Mouse (Mus musculus) lung, postnatal 0 days (tissue): ENCODE results near the gene 4930595D18Rik. TPM values are rescaled to one million over a fixed set of nuclear protein-coding genes. Genes with fewer than 3 reads are reported as not detected.

ENCODE experiments used
- ATAC-seq: fragments of 200-750 bp; cut with Nextera tagmentation; 2 replicates; pipeline ENCODE4 v1.8.0; 2017; ENCODE audit warnings: moderate library complexity
- DNase-seq: peaks from one replicate; pipeline ENCODE4 v3.0.0-alpha.2; 2016; ENCODE audit warnings: low spot score
- H3K27ac ChIP-seq: fragments of 300-500 bp; sonication (generic); 2 replicates; pipeline ENCODE4 v1.5.1; 2014; ENCODE audit warnings: antibody characterized with exemption, mild to moderate bottlenecking, low read length, mixed read lengths
- H3K27me3 ChIP-seq: fragments of 300-500 bp; sonication (generic); replicated peaks from 2 replicates; pipeline ENCODE4 v1.6.1; 2014; ENCODE audit warnings: low read length, mixed read lengths; ENCODE audit not compliant: insufficient read depth
- H3K36me3 ChIP-seq: fragments of 300-500 bp; sonication (generic); 2 replicates; pipeline ENCODE4 v1.6.1; 2014; ENCODE audit warnings: low read length, mixed read lengths; ENCODE audit not compliant: insufficient read depth
- H3K4me1 ChIP-seq: fragments of 300-500 bp; sonication (generic); 2 replicates; pipeline ENCODE4 v1.6.1; 2014; ENCODE audit warnings: antibody characterized with exemption, low read depth, low read length, mixed read lengths; ENCODE audit not compliant: insufficient read depth
- H3K4me2 ChIP-seq: fragments of 300-500 bp; sonication (generic); replicated peaks from 2 replicates; pipeline ENCODE4 v1.6.1; 2014; ENCODE audit warnings: low read depth, mild to moderate bottlenecking, low read length, moderate library complexity, mixed read lengths
- H3K4me3 ChIP-seq: fragments of 300-500 bp; sonication (generic); 2 replicates; pipeline ENCODE4 v1.5.1; 2014; ENCODE audit warnings: low read depth, low read length
- H3K9ac ChIP-seq: fragments of 300-500 bp; sonication (generic); replicated peaks from 2 replicates; pipeline ENCODE4 v1.6.1; 2014; ENCODE audit warnings: low read depth, mild to moderate bottlenecking
- H3K9me3 ChIP-seq: fragments of 300-500 bp; sonication (generic); 2 replicates; pipeline ENCODE4 v1.6.1; 2016; ENCODE audit warnings: low read length, mixed read lengths
- CTCF ChIP-seq: IDR thresholded peaks from 2 replicates; pipeline ENCODE4 v1.5.1; 2016; ENCODE audit warnings: antibody characterized with exemption, mild to moderate bottlenecking
- EP300 ChIP-seq: IDR thresholded peaks from 2 replicates; pipeline ENCODE4 v1.6.1; 2016; ENCODE audit warnings: antibody characterized with exemption, mild to moderate bottlenecking, control low read depth
- WGBS: fragments of 180-500 bp; shearing (Covaris S2); extraction: QIAGEN DNeasy Blood & Tissue Kit; methylation state at CpG from one replicate; pipeline ENCODE4 v1.1.7; 2014; 5-methylcytosine and 5-hydroxymethylcytosine counted together
- polyA plus RNA-seq: library from polyadenylated mRNA; unstranded; fragments of >200 nt; fragmentation: Nextera tagmentation; extraction: Ambion mirVana; gene quantifications from 2 replicates; pipeline ENCODE4 v1.2.1, GENCODE M21; 2015

4930595D18Rik gene
- polyA plus RNA-seq, 1 experiment from 2014 or later: not detected

- 9% methylated on average over 16 of the region's 16 CpGs for WGBS
- no peak overlapping the region for H3K9ac ChIP-seq
- no peak for TF ChIP-seq CTCF
- no peak for TF ChIP-seq EP300
- DNase-seq (peak; percentile 69), ATAC-seq (no peak)
- no peaks in the 10 kb centered on the region for H3K9me3 ChIP-seq
- peaks cover 5% of the 10 kb centered on the region; the same call in 1 of the 2 replicates for H3K4me1 ChIP-seq
- H3K4me3 ChIP-seq: no peak overlapping the region
- H3K36me3 ChIP-seq: no peaks in the 10 kb centered on the region
- H3K4me2 ChIP-seq: peak overlapping the region; percentile 40
- H3K27ac ChIP-seq: no peak overlapping the region
- H3K27me3 ChIP-seq: no peaks in the 10 kb centered on the region
These were observed 21.8 kb downstream of the 4930595D18Rik start for GRCm38 (mm10) chr12:111162312-111163061.

DNA sequence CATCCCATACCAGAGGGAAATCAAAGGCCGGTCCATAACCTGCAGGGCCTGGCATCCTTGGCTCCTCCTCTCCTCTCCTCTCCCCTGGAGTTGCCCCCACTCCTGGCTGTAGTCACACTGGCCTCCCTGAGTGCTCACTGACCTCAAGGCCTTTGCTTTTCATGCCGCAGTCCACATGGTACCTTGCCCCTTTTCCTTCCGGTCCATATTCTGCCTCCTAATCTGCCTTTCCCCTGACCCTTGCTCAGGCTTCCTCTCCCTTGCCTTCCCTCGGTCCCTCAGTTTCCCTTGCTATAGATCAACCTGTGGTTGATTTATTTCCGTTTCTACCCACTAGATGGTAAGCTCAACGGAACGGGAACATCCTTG lies 22.4 kb downstream of the 4930595D18Rik start:
- no peak overlapping the region for H3K4me3 ChIP-seq
- ATAC-seq: no peak
- H3K9ac ChIP-seq: no peak overlapping the region

DNA sequence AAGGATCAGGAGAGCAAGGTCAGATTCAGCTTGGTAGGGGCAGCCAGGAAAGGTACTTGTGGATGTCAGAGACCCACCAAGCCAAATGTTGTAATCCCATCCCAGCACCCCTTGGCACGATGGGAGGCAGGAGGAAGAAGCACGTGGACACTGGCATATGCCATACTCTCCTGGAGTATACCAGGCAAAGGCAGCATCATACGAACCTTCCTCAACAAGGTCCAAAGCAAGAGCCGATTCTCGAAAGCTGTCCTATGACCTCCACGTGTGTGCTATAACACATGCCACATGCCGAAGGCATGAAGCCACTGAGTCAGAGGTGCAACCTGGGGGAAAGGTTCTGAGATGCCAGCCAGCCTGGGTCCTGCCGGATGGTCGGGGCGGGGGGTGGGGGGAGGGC lies 23.4 kb downstream of the 4930595D18Rik start:
- Histone ChIP-seq H3K4me2 (no peak overlapping the region), H3K27me3 (no peaks in the 10 kb centered on the region), H3K36me3 (no peaks in the 10 kb centered on the region), H3K4me3 (no peak overlapping the region), H3K4me1 (peaks cover 5% of the 10 kb centered on the region; the same call in 1 of the 2 replicates), H3K27ac (no peak overlapping the region), H3K9me3 (no peaks in the 10 kb centered on the region), H3K9ac (no peak overlapping the region)
- TF ChIP-seq CTCF (no peak), EP300 (no peak)
- DNase-seq: no peak
- 94% methylated on average over 10 of the region's 10 CpGs for WGBS
- ATAC-seq: no peak

More for the DNA sequence above, 22.4 kb downstream of the 4930595D18Rik start:
- DNase-seq: no peak
- Histone ChIP-seq H3K27me3 (no peaks in the 10 kb centered on the region), H3K36me3 (no peaks in the 10 kb centered on the region), H3K9me3 (no peaks in the 10 kb centered on the region), H3K4me2 (peak overlapping the region; percentile 40; the same call in 1 of the 2 replicates), H3K4me1 (peaks cover 5% of the 10 kb centered on the region; the same call in 1 of the 2 replicates), H3K27ac (no peak overlapping the region)
- WGBS: 22% methylated on average over 7 of the region's 7 CpGs
- no peak for TF ChIP-seq CTCF

GRCm38 (mm10) chr12:111159659-111160428 lies 24.4 kb downstream of the 4930595D18Rik start:
- TF ChIP-seq EP300 (no peak), CTCF (no peak)
- Histone ChIP-seq H3K9me3 (no peaks in the 10 kb centered on the region), H3K27me3 (no peaks in the 10 kb centered on the region), H3K4me3 (no peak overlapping the region), H3K36me3 (no peaks in the 10 kb centered on the region), H3K9ac (no peak overlapping the region), H3K4me1 (peaks cover 5% of the 10 kb centered on the region; the same call in 1 of the 2 replicates), H3K27ac (no peak overlapping the region), H3K4me2 (no peak overlapping the region)
- DNase-seq (peak; percentile 29), ATAC-seq (no peak)
- WGBS: 30% methylated on average over 12 of the region's 12 CpGs

DNA sequence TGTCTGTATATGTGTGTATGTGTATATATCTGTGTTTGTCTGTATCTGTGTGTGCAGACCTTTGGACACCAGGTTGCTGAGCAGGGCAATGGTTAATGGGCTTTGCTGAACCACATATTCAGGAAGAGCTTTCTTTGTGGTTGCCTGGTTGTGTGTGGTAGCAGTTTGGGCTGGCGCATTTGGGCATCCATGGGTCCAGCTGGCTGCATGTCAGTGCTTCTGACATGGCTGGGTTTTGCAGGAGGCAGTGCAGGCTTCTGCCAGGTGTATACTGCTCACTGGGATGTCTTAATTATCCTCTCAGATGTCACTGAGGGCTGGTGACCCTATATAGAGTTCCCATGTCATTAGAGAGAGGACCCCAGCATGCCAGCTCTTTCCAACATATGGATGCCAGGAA lies 28.5 kb downstream of the 4930595D18Rik start:
- no peak overlapping the region for H3K27ac ChIP-seq
- no peak for ATAC-seq
- no peak for DNase-seq
- H3K36me3 ChIP-seq: no peaks in the 10 kb centered on the region
- H3K4me3 ChIP-seq: no peak overlapping the region
- no peak overlapping the region for H3K4me2 ChIP-seq
- TF ChIP-seq CTCF (no peak), EP300 (no peak)
- no peaks in the 10 kb centered on the region for H3K4me1 ChIP-seq
- no peaks in the 10 kb centered on the region for H3K9me3 ChIP-seq
- H3K27me3 ChIP-seq: no peaks in the 10 kb centered on the region
- WGBS: 100% methylated on average over 1 of the region's 1 CpGs
- no peak overlapping the region for H3K9ac ChIP-seq

- H3K4me3 ChIP-seq: no peak overlapping the region
- ATAC-seq (no peak), DNase-seq (no peak)
- H3K27ac ChIP-seq: no peak overlapping the region
- no peaks in the 10 kb centered on the region for H3K36me3 ChIP-seq
- H3K4me2 ChIP-seq: no peak overlapping the region
- no peaks in the 10 kb centered on the region for H3K9me3 ChIP-seq
- H3K27me3 ChIP-seq: no peaks in the 10 kb centered on the region
- TF ChIP-seq EP300 (no peak), CTCF (no peak)
- no peak overlapping the region for H3K9ac ChIP-seq
- no peaks in the 10 kb centered on the region for H3K4me1 ChIP-seq
- WGBS: 86% methylated on average over 6 of the region's 6 CpGs
These were observed 29.6 kb downstream of the 4930595D18Rik start for GRCm38 (mm10) chr12:111154641-111155040.
